Mouse (Mus musculus) E14TG2a.4 (cell line): ENCODE measurements around the gene Pdk2.

ENCODE experiments used
- CTCF ChIP-seq: conservative IDR thresholded peaks from 2 replicates; pipeline ENCODE4 v1.5.1; 2014; ENCODE audit warnings: low read length
- NANOG ChIP-seq: IDR thresholded peaks from 2 replicates; pipeline ENCODE4 v1.6.1; 2014; ENCODE audit warnings: borderline replicate concordance, low read length, mixed read lengths

DNA sequence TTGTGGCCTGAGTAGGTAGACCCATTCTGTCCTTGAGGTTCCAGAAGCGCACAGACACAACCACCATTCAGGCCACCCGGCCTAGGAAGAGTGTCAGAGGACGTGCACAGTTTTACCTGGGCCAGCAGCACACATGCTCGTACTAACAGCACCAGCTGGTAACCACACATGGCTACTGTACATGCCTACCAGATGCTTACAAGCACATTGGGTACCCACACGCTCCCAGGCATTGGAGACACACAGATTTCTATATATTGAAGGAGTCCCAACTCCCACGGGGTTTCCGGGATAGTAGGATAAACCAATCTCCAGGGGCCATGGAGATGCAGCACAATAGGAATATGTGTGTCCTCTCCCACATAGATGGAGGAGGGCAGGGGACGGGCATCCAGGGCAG, 38.4 kb downstream of the Pdk2 start:
- TF ChIP-seq CTCF (no peak), NANOG (no peak)
